Comparison of ENCODE assay signal across 8 mouse cellular contexts in genomic region chr6:107528877-107529864, GRCm38 (mm10). TPM values are rescaled to one million over a fixed set of nuclear protein-coding genes. Genes with fewer than 3 reads are reported as not detected.
DNase-seq lines count a peak whose midpoint lies in the region; ATAC-seq and TF ChIP-seq lines count a peak whose summit lies in the region.
"Had no signal": no experiment of that assay in that cellular context is flagged by ENCODE, and none has a peak within 500 bp of the region (broad histone marks: within the 10 kb centered on the region; RNA-seq: fewer than 3 reads in every experiment).

TSS of gene Lrrn1 (plus strand) at chr6:107529768.

- TF ChIP-seq CTCF in small intestine, adult 2 months (IDR thresholded peaks at IDR 0.05; ENCODE audit: extremely low read depth, insufficient read length, insufficient replicate concordance, low read depth, low read length), result no peak

- ATAC-seq in embryonic facial prominence, embryonic 14.5 days (ENCODE audit: low read depth), result peak; percentile 94
- ATAC-seq in midbrain, embryonic 11.5 days (ENCODE audit: low FRiP score), result peak; percentile 93

- H3K4me2 ChIP-seq in embryonic facial prominence, embryonic 14.5 days (ENCODE audit: low read depth, low read length), result peak within 1 kb of the TSS; percentile 92
- peak within 1 kb of the TSS; percentile 82 for H3K4me2 ChIP-seq in midbrain, embryonic 11.5 days

- H3K4me1 ChIP-seq in ES-E14 (ENCODE audit: control insufficient read depth in 2 of 2, insufficient read depth in 2 of 2, low read length in 2 of 2, poor library complexity in 1 of 2), result peaks cover 2 to 6% of the 10 kb centered on the region in 2 experiments; a peak in 3 of 4 replicates
- H3K4me1 ChIP-seq in embryonic facial prominence, embryonic 14.5 days (ENCODE audit: control insufficient read depth, insufficient read depth, low read length), result no peaks in the 10 kb centered on the region
- peaks cover 15% of the 10 kb centered on the region for H3K4me1 ChIP-seq in midbrain, embryonic 11.5 days (ENCODE audit: control insufficient read depth, insufficient read depth, low read length)
- peaks cover 7% of the 10 kb centered on the region; the same call in 1 of the 2 replicates for H3K4me1 ChIP-seq in small intestine, adult 2 months (ENCODE audit: control insufficient read depth, insufficient read depth, insufficient read length, low read length)

- DNase-seq in ES-E14 (ENCODE audit: low read depth, low spot score), result no peak
- peak; percentile 77 for DNase-seq in adrenal gland, postnatal 25 days
- DNase-seq in embryonic facial prominence, embryonic 14.5 days (ENCODE audit: low spot score), result peak; percentile 93
- DNase-seq in heart, postnatal 4 days, result peak; percentile 7
- peak; percentile 76 to 81 for DNase-seq in layer of hippocampus, postnatal 14 days (ENCODE audit: low spot score in 2 of 2)
- DNase-seq in midbrain, embryonic 11.5 days (ENCODE audit: low spot score, missing footprints), result peak; percentile 83

- TF ChIP-seq POLR2A in small intestine, adult 2 months (IDR thresholded peaks at IDR 0.05; ENCODE audit: low read depth, low read length), result no peak

- H3K4me3 ChIP-seq in ES-E14 (ENCODE audit: insufficient read depth in 1 of 2, low read depth in 1 of 2, low read length in 2 of 2, poor library complexity in 1 of 2, severe bottlenecking in 1 of 2), result peak within 1 kb of the TSS; percentile 70 to 73
- H3K4me3 ChIP-seq in embryonic facial prominence, embryonic 14.5 days (ENCODE audit: low read depth, low read length), result peak within 1 kb of the TSS; percentile 59
- H3K4me3 ChIP-seq in midbrain, embryonic 11.5 days (ENCODE audit: low read depth, low read length), result peak within 1 kb of the TSS; percentile 79
- peak within 1 kb of the TSS; percentile 59 for H3K4me3 ChIP-seq in small intestine, adult 2 months (ENCODE audit: low read depth, low read length)

- H3K36me3 ChIP-seq in ES-E14 (ENCODE audit: control insufficient read depth, insufficient read depth, low read length, poor library complexity, severe bottlenecking), result no peaks in the 10 kb centered on the region
- H3K36me3 ChIP-seq in embryonic facial prominence, embryonic 14.5 days (ENCODE audit: control insufficient read depth, insufficient read depth, low read length), result no peaks in the 10 kb centered on the region
- H3K36me3 ChIP-seq in midbrain, embryonic 11.5 days (ENCODE audit: control insufficient read depth, insufficient read depth, low read length), result no peaks in the 10 kb centered on the region
- no peaks in the 10 kb centered on the region for H3K36me3 ChIP-seq in small intestine, adult 2 months (ENCODE audit: control insufficient read depth, insufficient read depth, low read length)

- WGBS in embryonic facial prominence, embryonic 14.5 days, result 5% methylated on average over 22 of the region's 43 CpGs
- 4% methylated on average over 32 of the region's 43 CpGs for WGBS in midbrain, embryonic 11.5 days
- 7% methylated on average over 42 of the region's 43 CpGs for WGBS in small intestine, adult 2 months

- in situ Hi-C loops in ES-E14 (cut with MboI; ENCODE audit: low sequenced_read_pairs in 2 of 2, unreplicated experiment in 2 of 2), result no loop called here

- H3K9ac ChIP-seq in ES-E14 (ENCODE audit: insufficient read depth, low read depth, low read length, poor library complexity, severe bottlenecking), result peak within 1 kb of the TSS; percentile 15
- peak within 1 kb of the TSS; percentile 65 for H3K9ac ChIP-seq in embryonic facial prominence, embryonic 14.5 days (ENCODE audit: low read depth, low read length)
- peak within 1 kb of the TSS; percentile 89 for H3K9ac ChIP-seq in midbrain, embryonic 11.5 days (ENCODE audit: low read length)

- no peaks in the 10 kb centered on the region for H3K9me3 ChIP-seq in ES-E14 (ENCODE audit: control insufficient read depth, insufficient read depth, low read depth, low read length)
- H3K9me3 ChIP-seq in embryonic facial prominence, embryonic 14.5 days (ENCODE audit: control insufficient read depth, low read length), result no peaks in the 10 kb centered on the region
- no peaks in the 10 kb centered on the region for H3K9me3 ChIP-seq in midbrain, embryonic 11.5 days (ENCODE audit: control insufficient read depth, low read length)

- H3K27ac ChIP-seq in ES-E14 (ENCODE audit: insufficient read depth, low read depth, low read length, poor library complexity, severe bottlenecking), result no peak within 1 kb of the TSS
- H3K27ac ChIP-seq in embryonic facial prominence, embryonic 14.5 days (replicated peaks; ENCODE audit: low read depth, low read length), result peak within 1 kb of the TSS; percentile 65
- peak within 1 kb of the TSS; percentile 70 for H3K27ac ChIP-seq in midbrain, embryonic 11.5 days (ENCODE audit: low read depth, low read length)
- H3K27ac ChIP-seq in small intestine, adult 2 months (ENCODE audit: insufficient read depth, low read depth, low read length), result no peak within 1 kb of the TSS

- H3K27me3 ChIP-seq in embryonic facial prominence, embryonic 14.5 days (replicated peaks; ENCODE audit: control insufficient read depth, insufficient read depth, low read length), result peaks cover 8% of the 10 kb centered on the region; the same call in 1 of the 2 replicates
- H3K27me3 ChIP-seq in midbrain, embryonic 11.5 days (ENCODE audit: control insufficient read depth, insufficient read depth, low read length), result no peaks in the 10 kb centered on the region
- H3K27me3 ChIP-seq in small intestine, adult 2 months (ENCODE audit: control insufficient read depth, insufficient read depth, low read length), result peaks cover 19% of the 10 kb centered on the region

TF ChIP-seq in ES-E14, 5 proteins besides CTCF, POLR2A, EP300 and RAD21:
- TF ChIP-seq CHD2 (IDR thresholded peaks at IDR 0.05; ENCODE audit: low read depth, low read length) (no peak), ZNF384 (IDR thresholded peaks at IDR 0.05; ENCODE audit: low read depth, low read length) (peak; percentile 40; the same call in 1 of the 2 replicates), MAFK (IDR thresholded peaks at IDR 0.05; ENCODE audit: insufficient read depth, low read depth, low read length) (no peak), HCFC1 (IDR thresholded peaks at IDR 0.05; ENCODE audit: borderline replicate concordance, insufficient read depth, low read length) (no peak)

RNA-seq across cellular contexts. Expression of gene Lrrn1, which starts in this region (rescaled TPM):
- total RNA-seq in ES-E14 (2012; rRNA removed), result 0.85 and 1.1 TPM in 2 replicates
- 44.1 and 57.7 TPM in 2 replicates for total RNA-seq in adrenal gland, postnatal 25 days (2021)
- polyA plus RNA-seq in embryonic facial prominence, embryonic 14.5 days (2014; fragmentation: Nextera tagmentation; extraction: Ambion mirVana), result 71.5 and 77.5 TPM in 2 replicates
- total RNA-seq in heart, postnatal 4 days (2021), result under 1 TPM; 0.61 to 0.71 TPM
- total RNA-seq in layer of hippocampus, postnatal 14 days (2021), result 10 to 100 TPM; 75.1 to 75.9 TPM
- 129 and 146 TPM in 2 replicates for polyA plus RNA-seq in midbrain, embryonic 11.5 days (2014; fragmentation: Nextera tagmentation; extraction: Ambion mirVana)
- polyA plus RNA-seq in small intestine, adult 2 months (2012; rRNA removed), result 0.23 and 0.91 TPM in 2 replicates
- total RNA-seq: common myeloid progenitor, adult 5-6 weeks had no signal

Comparison
In these comparisons a context has a peak if more than half of its experiments do, and no peak if none do; other contexts are left out.
1. RNA of gene Lrrn1 (total RNA-seq): 75.1 to 75.9 TPM in layer of hippocampus, postnatal 14 days and 44.1 to 57.7 TPM in adrenal gland, postnatal 25 days; 0.85 to 1.1 TPM in ES-E14 and 0.61 to 0.71 TPM in heart, postnatal 4 days; every median in the first group is over 10 times any median in the second.
2. RNA of gene Lrrn1 (polyA plus RNA-seq): 129 to 146 TPM in midbrain, embryonic 11.5 days and 71.5 to 77.5 TPM in embryonic facial prominence, embryonic 14.5 days; 0.23 to 0.91 TPM in small intestine, adult 2 months; every median in the first group is over 10 times any median in the second.
3. Peak in DNase-seq in heart, postnatal 4 days; RNA of the gene not detected or under 1 TPM.
4. H3K27ac ChIP-seq: peak in embryonic facial prominence, embryonic 14.5 days (single experiment) and midbrain, embryonic 11.5 days (single experiment); none in ES-E14 (single experiment) and small intestine, adult 2 months (single experiment).
5. H3K9ac ChIP-seq: peak in every context shown above with its lines; median percentile 89 in midbrain, embryonic 11.5 days; 65 in embryonic facial prominence, embryonic 14.5 days; 15 in ES-E14.
6. Peak in every context shown above with its lines, with median percentiles within 50 percentile points of each other: H3K4me3 ChIP-seq.